Mouse (Mus musculus): ENCODE data around the gene Tom1l1.

Gene Tom1l1

DNA sequence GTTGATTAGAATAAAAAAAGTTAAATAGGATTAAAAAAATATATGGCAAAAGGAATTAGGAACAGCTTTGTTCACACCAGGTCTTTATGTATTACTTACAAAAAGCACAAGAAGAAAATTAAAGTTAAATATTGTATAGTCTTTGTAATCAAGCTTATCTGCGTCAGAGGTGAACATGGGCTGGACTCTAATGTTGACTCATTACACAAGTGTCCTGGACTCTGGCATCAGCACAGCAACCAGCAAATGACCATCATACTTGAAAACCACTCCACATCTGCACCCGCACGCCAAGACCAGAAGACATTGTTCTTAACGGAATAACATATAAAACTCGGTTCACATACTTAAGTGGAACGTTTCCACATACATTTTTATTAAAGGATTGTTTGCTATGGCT, 20.8 kb downstream of the Tom1l1 start:
- no peak for DNase-seq (ENCODE audit: low read depth)

DNA sequence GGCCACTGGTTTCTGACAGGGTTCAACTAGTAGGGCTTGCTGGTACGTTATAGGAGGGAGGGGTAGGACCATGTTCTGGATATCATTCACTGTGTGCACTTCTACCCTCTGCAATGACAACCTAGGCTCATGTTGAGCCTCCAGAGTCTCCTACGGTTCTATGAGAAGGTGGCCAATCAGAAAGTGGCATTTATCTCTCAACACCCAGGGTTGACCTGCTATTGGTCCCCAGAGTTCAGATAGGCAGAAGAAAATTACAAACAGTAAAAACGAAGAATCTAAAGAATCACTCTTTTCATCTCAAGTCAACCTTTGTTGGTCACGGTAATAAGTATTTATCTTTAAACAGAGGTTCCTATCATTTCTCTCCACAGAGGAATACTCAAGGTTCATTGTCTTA, 21.2 kb downstream of the Tom1l1 start:
- no peak for DNase-seq (ENCODE audit: low read depth)

DNA sequence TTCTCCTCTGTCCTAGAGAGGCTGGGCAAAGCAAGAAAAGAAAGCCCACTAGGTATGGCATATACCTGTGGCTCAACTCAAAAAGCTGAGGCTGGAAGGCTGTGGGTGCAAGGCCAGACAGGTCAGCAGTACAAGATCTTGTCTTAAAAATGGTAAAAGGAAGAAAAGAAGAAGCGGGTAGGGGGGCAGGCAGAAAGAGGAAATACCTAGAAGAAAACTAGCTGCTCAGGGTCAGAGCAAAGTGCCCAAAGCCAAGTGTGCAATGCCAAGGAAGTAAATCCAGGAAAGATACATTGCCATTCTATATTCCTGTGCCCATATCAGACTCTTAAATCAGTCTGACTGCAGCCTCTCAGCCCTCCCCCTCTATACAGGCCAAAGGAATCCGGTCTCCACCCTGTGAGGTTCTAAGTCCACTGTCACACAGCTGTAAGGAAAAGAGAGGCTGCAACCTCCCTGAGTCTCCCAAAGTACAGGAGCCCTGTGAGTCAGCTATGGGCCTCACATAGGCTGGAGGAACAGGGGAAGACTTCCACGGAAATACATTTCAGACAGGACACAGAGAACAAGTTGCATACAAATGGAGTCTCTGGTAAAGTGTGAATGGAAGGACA, 21.9 kb downstream of the Tom1l1 start:
- DNase-seq (ENCODE audit: low read depth): no peak

DNA sequence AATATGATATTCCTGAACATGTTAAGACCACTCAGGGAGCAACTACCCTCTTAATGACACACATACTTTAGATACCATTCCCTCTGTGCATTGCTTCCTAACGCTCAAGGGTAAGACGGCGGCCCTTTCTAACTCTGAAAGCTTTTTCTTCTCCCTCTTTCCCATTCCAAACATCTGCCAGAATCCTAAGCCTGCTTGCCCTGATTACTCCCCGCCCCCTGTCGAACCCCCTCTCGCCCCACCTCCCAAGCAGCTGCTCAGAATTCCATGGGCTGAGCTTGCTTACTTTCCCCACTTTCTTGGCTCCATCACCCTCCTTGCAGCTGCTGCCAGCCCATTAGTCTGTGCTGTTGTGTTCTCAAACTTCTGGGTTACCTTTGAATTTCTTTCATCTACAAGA, 23.0 kb downstream of the Tom1l1 start:
- no peak for DNase-seq (ENCODE audit: low read depth)

DNA sequence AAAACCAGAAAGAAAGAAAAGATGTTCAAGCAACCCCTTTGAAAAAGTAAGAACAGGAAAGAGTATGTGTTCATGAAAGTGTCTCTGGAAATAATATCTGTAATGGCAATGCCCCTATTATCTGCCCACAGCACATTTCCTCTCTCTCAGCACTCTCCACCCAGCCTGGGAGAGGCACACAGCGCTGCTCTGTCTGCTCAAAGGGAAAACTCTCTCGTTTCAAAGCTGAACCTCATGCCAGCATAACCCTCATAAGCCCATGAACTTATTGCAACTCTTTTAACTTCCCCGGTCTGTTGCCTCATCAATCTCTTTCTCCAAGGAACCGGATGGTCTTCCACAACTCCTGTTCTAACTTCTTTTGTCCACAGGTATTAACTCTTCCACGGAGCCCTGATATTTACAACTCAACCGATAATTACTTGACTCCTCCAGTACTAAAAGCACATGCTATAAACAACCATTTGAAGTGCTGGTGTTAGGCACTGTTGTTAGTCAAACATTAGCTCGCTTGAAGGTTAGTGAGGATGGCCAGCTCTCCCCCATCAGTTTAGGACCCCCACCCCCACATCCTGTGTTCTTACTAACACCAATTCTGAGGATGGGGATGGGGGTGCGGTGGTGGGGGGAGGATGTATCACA, 23.7 kb downstream of the Tom1l1 start:
- DNase-seq (ENCODE audit: low read depth): no peak

DNA sequence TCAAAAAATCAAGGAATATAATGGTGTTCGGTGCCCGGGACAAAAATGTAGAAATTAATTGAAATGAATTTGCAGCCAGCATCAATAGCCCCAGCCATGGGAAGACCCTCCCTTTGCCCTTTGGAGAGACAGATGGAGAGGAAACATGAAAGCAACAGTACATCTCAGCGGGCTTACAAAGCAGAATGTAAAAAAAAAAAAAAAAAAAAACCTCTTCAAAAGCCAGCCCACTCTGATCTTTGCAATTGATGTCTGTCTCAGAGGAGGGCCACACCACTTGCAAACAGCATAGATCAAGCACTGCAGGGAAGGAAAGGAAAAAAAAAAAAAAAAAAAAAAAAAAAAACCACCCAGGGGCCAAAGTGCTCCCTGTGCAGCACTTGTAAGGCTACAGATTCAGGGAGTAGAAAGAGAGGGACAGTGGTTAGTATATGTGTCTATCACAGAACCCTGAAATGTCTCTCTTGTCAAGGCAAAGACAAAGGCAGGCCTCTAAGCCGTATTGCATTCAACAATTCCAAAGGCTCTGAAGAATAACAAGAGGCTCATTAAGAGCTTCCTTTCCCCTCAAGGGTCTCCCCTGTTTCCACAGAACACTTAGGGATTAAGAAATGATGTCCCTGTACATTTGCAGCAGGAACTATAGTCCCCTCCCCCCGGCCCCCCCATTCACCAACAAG, 24.4 kb downstream of the Tom1l1 start:
- no peak for DNase-seq (ENCODE audit: low read depth)

DNA sequence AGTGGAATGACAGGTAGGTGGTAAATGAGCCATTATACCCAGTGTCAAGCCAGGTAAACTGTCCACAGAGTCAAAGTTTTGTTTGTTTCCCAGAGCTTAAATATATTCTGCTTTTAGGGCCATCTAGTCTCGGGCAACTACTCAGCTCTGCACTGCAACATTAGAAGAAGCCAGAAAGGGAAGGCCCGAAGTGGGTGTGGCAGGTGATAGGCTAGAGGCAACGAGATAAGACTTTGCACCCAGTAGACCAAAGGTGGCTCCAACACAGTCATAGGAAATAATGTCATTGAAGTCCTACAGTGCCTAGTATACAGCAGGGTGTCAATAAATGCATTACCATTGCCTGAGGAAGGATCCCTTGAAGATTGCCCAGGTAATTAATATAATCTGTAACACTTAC, 25.1 kb downstream of the Tom1l1 start:
- DNase-seq (ENCODE audit: low read depth): no peak

DNA sequence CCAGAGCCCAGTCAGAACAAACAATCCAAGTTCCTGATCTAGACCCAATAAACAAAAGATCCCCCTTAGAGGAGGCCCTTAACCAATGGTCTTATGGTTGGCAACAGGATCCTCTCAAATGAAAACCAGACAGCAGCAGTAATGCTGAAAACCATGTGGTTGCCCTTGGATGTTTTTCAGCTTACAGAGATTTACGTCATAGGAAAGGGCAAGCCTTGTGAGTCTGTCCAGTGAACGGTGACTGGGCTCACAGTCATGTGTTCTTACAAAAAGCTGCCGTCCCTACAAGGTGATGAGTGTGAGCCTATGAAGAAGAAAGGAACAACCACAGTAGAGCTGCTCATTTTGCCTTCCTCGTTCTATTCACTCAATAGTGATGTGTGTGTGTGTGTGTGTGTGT, 27.5 kb downstream of the Tom1l1 start:
- DNase-seq (ENCODE audit: low read depth): no peak

DNA sequence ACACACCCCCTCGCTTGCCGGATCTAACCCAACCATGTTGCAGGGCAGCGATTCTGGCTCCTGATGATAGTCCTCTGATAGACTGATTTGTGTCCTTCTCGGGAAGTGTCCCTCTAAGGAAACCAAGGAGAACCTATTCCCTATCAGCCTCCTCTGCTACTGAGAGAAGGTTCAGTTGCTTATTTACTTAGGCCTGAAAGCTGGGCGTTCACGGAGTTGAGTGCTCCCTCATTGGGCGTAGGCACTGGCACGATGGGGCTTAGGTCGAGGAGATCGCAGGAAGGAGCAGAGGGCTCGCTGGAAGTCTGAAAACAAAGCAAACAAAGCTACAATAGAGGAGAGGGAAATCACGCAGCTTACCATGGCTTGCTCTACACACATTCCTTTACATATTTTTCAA, 30.6 kb downstream of the Tom1l1 start:
- DNase-seq (ENCODE audit: low read depth): no peak

DNA sequence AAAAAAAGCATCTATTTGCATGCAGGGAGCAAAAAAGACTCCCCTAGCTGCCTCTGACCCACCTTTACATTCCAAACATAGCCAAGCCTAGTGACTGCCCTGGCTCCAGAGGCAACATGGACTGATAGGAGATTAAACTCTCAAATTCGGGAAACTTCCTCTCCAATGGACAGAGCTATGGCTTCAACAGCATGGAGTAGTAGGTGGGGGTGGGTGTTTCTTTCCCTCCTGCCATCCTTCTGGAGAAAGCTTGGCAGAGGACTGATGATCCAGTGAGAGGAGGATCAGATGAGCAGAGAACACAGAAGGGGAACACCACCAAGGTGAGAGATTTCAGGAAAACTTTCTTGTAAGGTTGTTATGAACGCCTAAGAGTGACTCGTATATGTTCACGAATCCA, 35.6 kb downstream of the Tom1l1 start:
- no peak for DNase-seq (ENCODE audit: low read depth)

DNA sequence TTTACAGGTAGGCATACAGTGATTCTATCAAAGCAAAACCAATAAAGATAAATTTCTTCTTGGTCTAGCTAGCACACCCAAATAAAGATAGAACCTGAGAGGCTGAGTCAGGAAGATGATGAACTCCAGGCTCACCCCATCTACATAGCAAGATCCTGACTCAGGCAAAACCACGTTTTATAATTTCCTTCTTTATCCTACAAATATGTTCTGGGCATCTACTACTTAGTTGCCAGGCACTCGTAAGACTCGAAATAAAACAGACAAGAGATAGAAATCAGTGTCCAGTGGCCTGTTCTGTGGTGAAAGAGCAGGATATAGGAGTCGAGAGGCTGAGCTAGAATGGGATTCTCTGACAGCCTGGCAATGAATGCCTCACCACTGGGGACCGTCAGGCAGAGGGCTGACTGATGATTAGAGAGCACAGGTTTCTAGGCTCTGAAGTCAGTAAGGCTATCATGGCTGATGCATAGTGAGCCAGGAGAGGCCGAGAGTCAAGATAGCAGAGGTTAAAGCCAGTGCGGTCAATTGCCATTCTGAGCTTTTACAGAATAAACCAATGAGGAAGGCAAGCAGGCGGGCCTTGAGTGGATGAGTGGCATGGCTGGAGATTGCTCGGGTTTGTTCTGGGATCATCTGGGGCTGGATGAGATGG, 37.8 kb downstream of the Tom1l1 start:
- DNase-seq (ENCODE audit: low read depth): no peak

DNA sequence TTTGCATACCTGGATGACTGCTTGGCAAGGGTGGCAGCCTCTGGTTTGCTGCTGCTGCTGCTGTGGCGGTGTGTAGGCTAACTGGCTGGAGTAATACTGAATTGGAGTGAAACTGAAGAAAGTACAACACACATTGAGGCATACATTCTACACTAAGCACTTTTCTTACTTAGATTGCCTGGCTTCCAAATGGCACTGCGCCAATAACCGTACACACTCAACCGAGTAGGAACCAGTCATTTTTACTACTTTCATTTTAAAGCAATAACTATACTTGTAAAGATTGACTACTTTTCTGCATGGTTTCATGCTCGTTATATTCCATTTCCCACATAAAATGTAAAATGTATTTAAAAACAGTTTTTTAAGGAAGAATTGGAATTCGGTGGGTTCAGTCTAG, 38.4 kb downstream of the Tom1l1 start:
- DNase-seq (ENCODE audit: low read depth): no peak

DNA sequence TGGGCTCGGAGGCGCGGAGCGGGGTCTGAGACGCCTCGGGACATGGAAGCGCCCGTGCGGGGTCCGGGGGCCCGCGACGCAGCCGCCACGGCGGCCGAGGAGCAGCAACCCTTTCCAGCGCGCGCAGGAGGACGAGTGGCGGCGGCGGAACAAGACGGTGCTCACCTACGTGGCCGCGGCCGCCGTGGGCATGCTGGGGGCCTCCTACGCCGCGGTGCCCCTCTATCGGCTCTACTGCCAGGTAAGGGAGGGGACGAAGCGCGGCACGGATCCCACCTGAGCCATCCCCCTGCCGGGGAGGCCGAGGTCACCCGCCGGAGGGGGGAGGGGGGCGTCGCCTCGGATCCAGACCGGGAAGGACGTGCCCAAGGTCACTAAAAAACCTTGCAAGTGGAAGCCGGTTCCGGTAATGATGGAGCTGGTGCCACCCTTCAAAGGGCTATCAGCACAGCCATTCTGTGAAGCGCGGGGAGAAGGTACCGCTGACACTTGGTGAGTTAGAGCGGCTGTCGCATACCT, 49.8 kb downstream of the Tom1l1 start:
- DNase-seq (ENCODE audit: low read depth): no peak

DNA sequence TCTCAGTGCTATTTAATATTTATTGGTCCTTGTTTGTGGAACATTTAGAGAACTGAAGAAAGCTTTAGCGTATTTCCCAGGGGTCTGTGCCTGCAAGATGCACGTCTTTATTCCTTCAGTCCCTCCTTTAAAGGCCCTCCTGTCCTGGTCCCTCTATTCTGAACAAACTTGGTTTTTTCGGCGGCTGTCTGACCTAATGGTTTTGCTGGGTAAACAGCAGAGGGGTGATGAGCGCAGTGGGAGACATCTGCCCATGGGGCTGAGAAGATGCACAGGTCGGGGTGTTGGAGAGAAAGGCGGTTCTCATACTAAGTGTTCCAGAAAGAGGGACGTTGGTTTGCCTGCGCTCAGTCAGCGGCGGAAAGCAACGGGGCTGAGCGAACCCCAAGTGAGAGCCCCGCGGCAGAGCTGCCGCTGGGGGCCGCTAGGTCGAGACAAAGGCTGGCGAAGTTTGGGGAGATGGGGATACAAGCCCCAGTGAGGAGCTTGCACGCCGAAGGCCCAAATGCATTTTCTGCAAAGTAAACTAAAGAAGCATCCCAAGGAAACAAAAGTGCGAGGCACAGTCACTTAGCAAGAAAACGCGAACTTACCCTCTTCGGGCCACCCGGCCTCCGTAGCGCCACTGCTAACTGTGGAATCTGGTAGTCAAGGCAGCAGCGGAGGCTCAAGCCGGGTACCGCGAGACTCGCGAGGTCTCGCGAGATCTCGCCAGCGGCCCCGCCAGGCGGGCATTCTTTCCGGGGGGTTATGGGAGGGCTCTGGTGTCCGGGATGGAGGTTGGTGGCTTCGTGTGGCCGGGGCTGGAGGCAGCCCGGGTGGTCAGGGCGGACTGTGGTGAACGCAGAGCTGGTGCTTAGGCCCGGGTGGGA, 50.5 kb downstream of the Tom1l1 start, which contains the start of the genes Stxbp4 and Cox11:
Gene Stxbp4 (minus strand): TSS at position 645 of the 872 bp plus-strand sequence.
Gene Cox11 (plus strand): TSS at position 734 of the 872 bp plus-strand sequence.
- DNase-seq (ENCODE audit: low read depth): peak; percentile 95

DNA sequence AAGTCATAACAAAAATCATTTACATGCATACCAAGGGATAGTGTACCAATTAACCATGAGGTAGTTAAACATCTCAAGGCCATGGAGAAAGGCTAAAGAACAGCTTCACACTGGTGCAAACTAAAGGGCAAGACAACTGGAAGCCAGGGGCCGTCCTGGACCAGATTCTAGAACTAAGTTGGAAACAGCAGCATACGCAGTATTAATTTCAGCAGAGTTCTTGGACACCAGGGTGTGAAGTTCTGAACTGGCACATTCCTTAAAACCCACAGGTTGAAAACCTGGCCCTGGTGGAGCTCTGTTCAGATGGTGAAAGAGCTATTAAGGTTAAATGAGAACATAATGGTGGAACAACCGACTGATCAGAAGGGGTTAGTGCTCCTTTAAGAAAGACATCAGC, 53.5 kb downstream of the Tom1l1 start:
- no peak for DNase-seq (ENCODE audit: low read depth)

DNA sequence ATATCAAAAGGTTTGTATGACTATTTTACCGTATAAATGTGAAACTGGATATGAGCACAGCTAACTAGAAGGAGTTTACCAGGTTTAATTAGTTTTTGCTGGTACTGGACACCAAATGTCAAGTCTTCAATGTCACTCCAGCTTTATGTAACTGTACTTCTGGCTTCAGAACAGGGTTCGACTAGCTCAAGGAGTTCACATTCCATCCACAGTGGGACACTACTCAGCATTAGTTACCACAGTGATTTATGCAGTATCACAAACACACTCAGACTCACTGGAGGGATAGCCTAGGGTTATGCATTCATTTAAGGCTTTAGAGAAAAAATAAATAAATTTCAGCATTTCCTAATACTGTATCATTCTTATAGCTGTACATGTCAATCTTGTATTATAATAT, 55.7 kb downstream of the Tom1l1 start:
- DNase-seq (ENCODE audit: low read depth): no peak

DNA sequence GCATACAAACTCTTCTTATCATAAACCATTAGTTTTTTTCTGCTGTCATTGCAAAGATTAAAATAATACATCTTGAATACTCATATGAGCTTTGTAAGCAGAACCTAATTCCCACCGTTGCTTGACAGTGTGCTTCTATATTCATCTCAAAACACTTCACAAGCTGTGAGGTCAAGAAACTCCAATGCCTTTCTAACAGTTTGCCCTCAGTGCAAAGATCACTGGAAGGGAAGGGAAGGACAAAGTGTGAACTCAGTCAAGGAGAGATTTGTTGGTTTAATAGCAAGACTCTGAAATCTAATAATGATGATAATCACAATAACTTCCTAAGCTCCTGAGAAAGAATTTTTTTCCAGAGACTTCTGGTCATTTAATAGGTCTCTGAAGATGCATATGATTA, 60.4 kb downstream of the Tom1l1 start:
- DNase-seq (ENCODE audit: low read depth): no peak

DNA sequence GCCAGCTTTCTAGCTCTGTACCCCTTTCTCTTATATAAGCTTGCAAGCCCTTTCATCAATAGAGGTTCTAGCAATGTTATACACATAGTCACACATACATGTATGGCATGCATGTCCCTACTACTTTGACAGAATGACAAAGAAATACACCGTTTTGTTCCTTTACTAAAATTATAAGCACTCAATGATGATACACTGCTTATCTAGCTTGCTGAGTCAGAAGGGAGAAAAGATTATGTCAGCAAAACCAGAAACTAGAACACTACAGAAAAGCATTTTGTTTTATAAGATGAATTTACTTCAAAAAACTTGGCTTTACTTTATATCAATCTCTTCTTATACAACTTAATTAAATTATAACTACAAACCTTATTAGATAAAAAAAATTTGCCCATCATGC, 63.0 kb downstream of the Tom1l1 start:
- DNase-seq (ENCODE audit: low read depth): no peak

DNA sequence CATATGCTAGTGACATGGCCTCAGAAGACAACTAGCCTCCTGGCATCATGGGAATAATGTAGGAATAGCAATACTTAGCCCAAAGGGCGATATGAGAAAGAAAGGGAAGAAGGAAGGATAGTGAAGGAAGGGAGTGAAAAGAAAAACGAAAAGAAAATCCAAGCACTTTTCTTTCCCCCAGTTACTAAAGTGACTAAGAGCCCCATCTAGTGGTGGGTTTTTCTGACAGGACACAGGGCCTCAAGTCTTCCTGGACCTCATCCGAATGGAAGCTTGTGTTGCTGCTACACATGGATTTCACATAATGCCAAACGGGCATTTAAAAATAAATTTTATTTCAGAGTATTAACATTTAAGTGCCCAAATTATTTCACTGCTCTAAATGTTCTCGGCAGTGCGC, 64.7 kb downstream of the Tom1l1 start:
- DNase-seq (ENCODE audit: low read depth): peak; percentile 55

DNA sequence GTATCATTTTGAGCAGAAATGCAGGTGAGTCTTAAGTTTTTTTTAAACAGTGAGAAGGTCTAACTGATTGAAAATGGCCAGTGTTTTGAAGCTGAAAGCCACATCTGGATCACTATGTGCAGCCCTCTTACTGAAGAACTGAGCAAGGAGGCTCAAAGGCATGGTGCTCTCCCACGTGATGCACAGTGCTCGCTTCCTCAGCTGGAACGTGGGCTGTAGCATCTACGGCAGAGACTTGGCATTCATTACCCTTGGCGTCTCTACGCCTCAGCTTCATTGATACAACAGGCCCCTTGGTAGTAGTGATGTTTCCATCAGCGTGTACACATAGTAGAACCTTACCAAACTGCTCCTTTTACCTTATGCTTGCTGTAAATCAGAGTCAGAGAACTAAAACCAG, 65.7 kb downstream of the Tom1l1 start:
- no peak for DNase-seq (ENCODE audit: low read depth)

DNA sequence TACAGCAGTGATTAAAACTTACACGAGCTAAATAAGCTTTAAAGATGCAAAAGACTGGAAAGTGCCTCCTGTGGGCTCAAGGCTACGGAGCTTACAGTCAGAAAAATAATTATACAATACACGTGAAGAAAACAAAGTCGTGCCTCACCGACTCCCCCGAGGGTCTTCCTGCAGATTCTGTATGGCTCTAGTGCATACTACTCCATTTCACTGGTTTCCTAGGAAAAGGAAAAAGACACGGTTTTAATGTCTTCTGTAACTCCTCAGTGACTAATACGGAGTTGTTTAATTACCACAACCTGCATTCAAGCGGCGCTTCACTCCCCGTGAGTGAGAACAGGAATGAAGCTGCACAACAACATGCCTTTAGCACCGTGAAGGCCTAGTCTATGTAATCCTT, 66.1 kb downstream of the Tom1l1 start:
- DNase-seq (ENCODE audit: low read depth): no peak

DNA sequence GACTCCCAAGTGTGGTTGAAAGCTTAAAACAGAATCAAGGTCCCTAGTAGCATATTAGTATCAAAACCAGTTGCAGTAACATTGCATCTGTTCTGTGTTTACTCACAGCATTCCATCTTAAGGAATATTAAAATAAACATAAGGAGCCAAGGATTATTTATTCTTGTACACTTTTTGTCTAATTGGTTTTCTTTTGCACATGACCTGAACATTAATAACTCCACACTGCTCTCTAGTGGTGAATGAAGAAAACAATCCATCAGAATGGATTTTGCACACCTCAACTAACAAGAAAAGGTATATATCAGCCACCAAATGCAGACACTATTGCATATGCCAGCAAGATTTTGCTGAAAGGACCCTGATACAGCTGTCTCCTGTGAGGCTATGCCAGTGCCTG, 71.7 kb downstream of the Tom1l1 start:
- peak; percentile 55 for DNase-seq (ENCODE audit: low read depth)

All from naive thymus-derived CD4-positive, alpha-beta T cell, adult 2 months (primary cell).